Mouse (Mus musculus): Measurements from ENCODE around the gene Ankrd44.

The Ankrd44 gene

DNA sequence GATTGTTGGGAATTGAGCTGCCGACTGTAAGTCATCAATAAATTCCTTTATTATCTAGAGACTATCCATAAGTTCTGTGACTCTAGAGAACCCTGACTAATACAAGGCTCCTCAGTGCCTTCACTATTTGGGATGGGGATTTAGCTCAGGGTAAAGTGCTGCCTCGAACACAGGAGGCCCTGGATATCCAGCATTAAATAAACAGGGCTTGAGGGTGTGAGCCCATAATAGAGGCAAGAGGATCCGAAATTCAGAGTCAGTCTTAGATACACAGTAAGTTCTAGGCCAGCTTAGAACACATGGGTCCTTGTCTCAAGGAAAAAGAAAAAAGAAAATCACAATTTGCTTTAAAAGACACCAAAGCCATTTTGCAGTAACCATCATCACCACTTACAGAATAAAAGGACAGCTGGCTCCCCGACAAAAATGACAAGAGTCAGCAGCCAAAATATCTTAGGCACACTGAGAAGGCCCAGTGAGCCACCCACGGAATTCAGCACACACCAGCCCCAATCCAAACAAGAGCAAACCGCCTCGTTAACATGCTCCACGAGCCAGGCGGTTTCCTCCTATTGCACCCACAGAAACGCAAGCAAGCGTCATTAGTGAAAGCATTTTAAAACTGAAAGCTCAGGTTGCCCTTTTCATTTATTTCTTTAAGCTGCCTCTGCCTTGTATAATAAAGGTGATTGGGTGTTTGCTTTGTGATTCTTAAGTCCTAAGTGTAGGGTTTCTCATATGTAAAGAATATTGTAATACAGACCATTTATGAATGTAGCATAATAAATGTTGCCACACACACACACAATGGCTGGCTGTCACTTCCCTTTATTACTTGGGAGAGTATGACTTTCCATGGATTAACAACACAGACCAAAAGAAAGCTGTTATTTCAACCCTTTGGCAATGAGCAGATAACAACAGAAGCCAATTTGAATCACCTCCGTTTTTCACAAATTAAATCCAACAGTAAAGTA, 29.8 kb downstream of the Ankrd44 start:
- no peak for DNase-seq (ENCODE audit: low read depth, low spot score)

DNA sequence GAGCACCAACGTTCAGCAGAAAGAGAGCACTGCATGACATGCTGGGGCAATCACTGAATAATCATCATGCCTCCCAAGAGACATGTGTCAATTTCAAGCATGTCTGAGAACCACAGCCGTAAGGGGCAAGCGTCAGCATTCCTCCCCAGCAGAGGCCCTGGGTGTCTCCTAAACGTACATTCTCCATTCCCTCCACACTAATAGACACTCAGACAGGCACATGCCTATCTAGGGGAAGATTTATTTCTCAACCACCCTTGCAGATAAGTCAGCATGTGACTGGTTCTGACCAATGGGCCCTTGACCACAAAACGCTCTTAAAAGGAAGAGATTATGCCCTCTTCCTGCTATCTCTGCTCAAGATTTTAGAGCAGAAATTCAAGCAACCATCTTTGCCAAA, 37.7 kb downstream of the Ankrd44 start:
- peak; percentile 40 for DNase-seq (ENCODE audit: low read depth, low spot score)

- no peak for DNase-seq (ENCODE audit: low read depth, low spot score)
Observed at GRCm38 (mm10) chr1:54887873-54888272, 38.3 kb downstream of the Ankrd44 start.

DNA sequence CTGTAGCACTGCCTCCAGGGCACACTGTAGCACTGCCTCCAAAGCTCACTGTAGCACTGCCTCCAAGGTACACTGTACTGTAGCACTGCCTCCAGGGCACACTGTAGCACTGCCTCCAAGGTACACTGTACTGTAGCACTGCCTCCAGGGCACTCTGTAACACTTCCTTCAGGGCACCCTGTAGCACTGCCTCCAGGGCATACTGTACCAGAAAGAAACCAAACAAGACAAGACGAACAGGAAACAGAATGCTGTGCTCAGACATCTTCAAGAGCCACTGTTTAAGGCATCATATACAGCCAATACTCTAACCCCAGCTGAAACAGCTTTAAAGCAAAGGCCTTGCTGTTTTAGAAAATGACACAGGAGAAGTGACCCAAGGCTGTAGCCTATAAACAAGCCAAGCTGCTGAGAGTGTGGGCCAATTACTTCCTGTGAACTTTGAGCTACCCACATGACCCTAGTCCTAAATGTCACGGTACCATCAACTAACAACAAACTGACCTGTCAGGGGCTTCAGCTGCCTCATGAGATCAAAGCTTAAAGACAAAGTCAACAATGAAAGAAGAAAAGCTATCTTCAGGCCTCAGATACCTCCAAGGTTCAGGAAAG, 43.2 kb downstream of the Ankrd44 start:
- no peak for DNase-seq (ENCODE audit: low read depth, low spot score)

DNA sequence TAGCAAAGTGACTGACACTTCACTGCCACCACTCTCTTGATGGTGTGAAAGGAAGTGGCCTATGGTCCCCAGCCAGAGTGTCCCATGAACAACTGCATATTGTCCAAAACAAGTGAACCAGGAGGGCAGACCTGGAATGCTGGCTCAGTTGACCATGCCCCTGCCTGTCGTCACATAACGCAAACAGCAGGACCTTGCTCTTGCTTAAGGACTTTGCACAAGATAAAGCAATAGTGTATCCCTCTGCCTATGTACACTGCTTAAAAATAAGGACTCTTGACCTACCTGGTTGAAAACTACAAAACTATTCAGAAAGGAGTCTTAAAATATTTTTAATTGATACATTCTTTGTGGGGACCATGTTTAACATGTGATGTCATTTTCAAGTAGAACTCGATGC, 44.7 kb downstream of the Ankrd44 start:
- DNase-seq (ENCODE audit: low read depth, low spot score): no peak

DNA sequence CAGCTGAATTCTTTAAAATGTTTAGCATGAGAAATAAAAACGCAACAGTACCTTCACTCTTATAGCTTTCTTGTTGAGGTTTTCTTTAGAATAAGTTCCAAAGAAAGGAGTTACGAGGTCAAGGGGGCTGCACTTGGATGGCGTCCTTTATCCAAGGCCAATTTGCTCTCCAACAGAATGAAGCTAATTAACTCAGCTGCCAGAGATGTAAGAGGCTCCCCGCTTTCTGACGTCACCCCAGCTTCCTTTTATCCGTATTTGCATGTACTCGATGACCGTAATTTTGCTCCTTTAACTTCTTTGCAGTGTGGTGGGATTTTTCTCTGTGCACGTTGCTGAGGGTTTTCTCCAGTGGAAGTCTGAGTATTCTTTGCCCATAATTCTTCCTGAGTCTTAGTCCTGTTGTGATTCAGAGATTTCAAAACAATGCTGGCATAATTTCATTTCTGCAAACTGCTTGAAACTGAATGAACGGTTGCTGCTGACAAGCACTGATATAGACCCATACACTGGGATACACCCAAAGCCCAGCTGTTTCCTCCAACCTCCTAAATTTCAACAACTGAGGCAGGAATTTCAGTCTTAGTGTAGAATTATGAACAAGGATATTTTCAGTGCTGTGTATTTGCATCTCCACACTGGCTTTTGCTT, 48.6 kb downstream of the Ankrd44 start:
- DNase-seq (ENCODE audit: low read depth, low spot score): no peak

DNA sequence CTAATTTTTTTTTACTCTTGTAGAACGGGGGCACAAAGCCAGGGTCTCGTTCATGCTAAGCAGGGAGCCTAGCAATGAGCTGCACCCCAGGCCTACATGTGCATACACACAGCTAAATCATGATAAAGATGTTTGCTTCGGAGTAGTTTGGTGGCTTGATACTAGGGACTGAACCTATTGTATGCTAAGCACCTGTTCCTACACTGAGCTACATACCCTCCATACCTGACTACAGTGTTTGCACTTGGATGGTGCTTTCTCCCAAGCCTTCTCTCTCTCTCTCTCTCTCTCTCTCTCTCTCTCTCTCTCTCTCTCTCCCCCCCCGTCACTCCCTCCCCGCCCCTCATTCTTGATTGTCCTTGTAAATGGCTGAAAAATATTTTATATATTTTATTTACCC, 49.2 kb downstream of the Ankrd44 start:
- no peak for DNase-seq (ENCODE audit: low read depth, low spot score)

DNA sequence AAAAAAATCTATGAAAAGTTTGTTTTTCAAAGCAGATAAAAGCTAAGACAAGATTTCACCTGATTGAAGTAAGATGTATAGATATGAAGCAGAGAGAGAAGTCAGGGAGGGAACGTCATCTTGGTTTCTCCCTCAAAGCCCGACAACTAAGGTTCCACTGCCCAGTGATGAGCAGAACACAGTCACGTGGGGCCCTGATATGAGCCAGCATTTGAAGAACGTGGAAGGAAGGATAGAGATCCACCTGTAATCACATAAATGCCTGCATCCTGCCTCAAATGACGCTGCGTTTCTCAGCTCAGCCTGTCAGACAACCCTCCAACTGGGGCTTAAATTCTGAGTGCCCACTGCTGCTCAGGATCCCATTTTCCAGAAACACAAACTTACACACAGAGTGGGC, 52.1 kb downstream of the Ankrd44 start:
- no peak for DNase-seq (ENCODE audit: low read depth, low spot score)

DNA sequence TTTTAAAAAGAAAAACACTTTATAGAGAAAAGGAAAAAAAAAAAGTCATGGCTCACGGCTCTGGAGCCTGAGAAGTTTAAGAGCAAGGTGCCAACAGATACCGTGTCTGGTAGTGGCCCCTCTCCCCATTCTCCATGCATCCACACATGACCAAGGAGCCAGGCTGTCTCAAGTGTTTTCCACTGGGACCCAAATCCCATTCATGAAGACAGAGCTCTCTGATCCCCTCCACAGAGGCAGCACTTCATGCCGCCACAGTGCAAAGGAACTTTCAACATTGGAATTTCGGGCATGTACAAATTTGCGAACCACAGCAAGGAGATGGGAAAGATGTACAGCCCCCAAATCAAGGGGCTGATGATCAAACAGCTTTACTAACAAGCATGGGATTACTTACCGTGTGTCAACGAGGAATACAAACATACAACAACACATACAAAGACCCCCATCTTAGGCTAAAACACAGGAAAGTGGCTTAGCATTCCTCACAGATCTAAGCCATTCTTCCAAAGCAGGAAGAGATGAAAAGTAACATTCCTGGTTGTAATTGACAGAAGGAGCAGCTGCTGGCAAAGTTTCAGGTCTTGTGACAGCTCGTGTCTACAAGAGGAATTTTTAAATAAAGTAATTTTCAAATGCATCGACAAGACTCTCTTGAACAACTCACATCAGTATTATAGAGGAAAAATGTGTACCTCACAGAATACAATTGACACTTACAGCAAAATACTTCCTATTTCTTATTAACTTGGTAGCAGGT, 53.1 kb downstream of the Ankrd44 start:
- no peak for DNase-seq (ENCODE audit: low read depth, low spot score)

DNA sequence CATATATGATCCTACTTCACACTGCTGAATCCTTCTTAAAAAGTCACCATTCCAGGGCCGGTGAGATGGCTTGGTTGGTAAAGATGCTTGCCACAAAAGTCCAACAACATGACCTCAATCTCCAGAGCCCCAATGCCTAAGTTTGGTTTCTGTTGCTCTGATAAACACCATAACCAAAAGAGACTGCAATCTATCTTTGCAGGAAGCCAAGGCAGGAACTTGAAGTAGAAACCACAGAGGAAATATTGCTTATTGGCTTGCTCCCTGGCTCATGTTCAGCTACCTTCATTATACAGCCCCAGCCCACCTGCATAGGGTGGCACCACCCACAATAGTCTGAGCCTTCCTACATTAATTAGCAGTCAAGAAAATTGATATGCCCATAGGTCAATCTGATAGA, 54.9 kb downstream of the Ankrd44 start:
- DNase-seq (ENCODE audit: low read depth, low spot score): no peak

GRCm38 (mm10) chr1:54870634-54871033, 55.6 kb downstream of the Ankrd44 start:
- no peak for DNase-seq (ENCODE audit: low read depth, low spot score)

GRCm38 (mm10) chr1:54867226-54867625, 59.0 kb downstream of the Ankrd44 start:
- DNase-seq (ENCODE audit: low read depth, low spot score): no peak

DNA sequence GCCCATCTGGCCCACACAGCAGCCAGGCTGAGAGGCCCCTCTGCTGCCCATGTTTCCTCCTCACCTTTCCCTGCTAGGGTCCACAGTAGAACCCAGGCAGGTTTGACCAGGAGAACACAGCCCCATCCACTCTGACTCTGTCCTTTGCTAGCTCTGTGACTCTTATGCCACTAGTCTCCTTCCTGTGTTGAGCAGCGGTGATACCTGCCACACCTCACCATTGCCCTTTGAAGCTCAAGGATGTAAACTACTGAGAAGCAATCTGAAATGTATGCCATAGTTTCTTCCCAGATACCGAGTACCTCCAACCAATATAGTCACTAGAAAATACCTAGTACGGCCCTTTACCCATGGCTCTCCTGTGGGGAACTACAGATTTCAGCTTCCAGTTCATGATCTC, 60.1 kb downstream of the Ankrd44 start:
- DNase-seq (ENCODE audit: low read depth, low spot score): no peak

DNA sequence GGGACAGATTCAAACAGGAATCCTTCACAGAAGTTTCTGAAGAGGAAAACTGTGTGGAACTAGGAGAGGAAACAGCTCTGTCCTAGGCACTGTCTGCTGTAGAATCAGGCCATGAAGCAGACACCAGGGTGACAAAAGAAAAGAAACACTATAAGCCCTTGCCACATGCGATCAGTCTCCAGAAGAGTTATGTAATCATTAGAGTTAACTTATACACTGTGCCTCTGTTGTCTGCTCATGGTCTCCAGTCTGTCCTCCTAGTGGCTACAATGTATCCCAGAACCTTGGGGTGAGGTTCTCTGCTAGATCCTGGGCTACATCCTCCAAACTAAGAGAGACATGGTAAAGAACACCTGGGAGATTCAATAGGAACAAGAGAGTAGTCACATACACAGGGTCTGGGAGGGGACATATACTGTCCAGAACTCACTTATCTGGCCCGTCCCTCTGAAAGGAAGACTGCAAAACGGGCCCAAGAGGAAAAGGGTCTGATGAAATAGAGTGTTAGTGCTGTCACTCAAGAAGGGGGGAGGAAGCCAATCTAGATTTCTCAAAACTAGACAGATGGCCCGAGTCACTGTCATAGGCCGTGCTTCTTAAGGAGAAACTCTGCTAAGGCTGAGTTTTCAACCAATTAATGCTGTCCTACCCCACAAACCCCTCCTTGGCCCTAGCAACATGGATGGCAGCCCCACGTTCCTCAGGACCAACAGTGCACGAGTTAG, 61.1 kb downstream of the Ankrd44 start:
- no peak for DNase-seq (ENCODE audit: low read depth, low spot score)

GRCm38 (mm10) chr1:54860361-54860760, 65.8 kb downstream of the Ankrd44 start:
- DNase-seq (ENCODE audit: low read depth, low spot score): no peak

DNA sequence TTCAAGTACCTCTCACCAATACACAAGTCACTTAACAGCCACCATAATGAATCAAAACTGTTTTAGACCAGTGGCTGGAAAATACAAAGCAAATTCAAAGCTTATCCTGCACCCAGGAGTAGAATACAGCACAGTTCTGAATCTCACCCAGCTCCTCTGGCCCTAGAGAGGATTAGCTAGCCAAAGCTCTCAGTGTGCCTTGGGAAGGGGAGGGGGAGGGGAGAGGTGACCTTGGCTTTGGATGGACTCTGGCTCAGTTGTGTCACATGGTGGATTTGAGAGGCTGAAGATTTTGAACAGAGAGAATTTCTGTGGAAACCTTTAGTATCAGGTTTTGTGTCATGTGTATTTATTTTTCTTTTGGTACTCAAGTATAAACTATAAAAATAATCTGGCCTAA, 66.3 kb downstream of the Ankrd44 start:
- no peak for DNase-seq (ENCODE audit: low read depth, low spot score)

- DNase-seq (ENCODE audit: low read depth, low spot score): no peak
Observed at GRCm38 (mm10) chr1:54858898-54859297, 67.3 kb downstream of the Ankrd44 start.

- DNase-seq (ENCODE audit: low read depth, low spot score): no peak
Observed at GRCm38 (mm10) chr1:54856502-54856901, 69.7 kb downstream of the Ankrd44 start.

- DNase-seq (ENCODE audit: low read depth, low spot score): no peak
Observed at GRCm38 (mm10) chr1:54855970-54856369, 70.2 kb downstream of the Ankrd44 start.

DNA sequence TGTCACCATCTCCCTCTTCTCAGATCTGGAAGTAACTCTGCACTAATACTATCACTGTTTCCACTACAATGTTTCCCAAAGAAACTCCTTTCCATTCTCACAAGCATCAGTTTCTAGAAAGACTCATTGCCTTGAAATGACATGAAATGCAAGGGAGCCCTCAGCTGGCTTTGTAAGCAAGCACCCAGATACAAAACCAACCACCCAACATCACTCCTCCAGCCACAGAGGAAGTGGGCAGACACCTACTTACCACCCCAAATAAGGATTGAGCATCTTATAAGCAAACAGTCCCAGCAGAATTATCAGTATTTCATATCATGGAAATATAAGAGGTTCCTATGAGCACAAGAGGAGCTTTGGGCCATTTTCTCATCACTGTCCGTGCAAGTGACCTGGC, 71.8 kb downstream of the Ankrd44 start:
- no peak for DNase-seq (ENCODE audit: low read depth, low spot score)

DNA sequence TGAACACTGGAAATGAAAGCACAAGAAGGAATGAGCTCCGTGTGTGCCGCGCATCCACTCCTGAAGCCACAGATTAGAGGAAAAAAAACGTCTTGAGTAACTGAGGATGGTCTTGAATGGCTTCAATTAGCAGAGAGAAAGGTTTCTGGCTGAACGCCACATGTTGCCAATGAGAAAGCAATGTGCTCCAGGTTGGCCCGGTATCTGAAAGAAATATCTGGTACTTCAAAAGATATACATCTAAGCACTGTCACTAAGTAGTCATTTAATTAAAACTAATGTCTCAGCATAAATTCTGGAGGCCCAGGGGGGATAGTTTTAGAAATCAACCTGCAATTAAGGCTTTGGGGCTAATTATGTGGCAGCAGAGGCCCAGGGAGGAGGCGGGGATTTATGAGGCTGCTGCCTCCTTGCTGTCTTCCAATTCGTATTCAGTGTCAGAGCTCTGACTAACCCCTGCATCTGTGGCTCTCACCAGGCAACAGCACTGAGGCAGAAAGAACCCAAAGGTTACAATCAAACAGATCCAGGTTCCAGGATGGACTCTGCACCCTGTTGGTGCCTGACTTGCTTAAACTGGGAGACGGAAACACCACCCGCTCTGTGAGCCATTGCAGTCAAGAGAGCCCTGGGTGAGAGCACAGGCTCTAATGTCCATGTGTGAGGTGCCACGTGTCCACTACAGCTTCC, 72.7 kb downstream of the Ankrd44 start:
- no peak for DNase-seq (ENCODE audit: low read depth, low spot score)

Measured in 3T3-L1 (cell line).